Mouse (Mus musculus) embryonic facial prominence, embryonic 12.5 days (tissue): ENCODE measurements around the gene Gabbr2. TPM values are rescaled to one million over a fixed set of nuclear protein-coding genes. Genes with fewer than 3 reads are reported as not detected.
A peak's percentile ranks its signal among the peaks of the same experiment; 100 is the strongest.
"Not testable (repeated sequence)": the region's sequence is repeated elsewhere in the genome, so short reads cannot be mapped to it uniquely, and the experiment has no call there.

ENCODE experiments used
- ATAC-seq: fragments of 200-750 bp; cut with Nextera tagmentation; 2 replicates; pipeline ENCODE4 v1.8.0; 2017; ENCODE audit not compliant: insufficient number of reproducible peaks, insufficient read depth, low FRiP score, low TSS enrichment
- H3K27ac ChIP-seq: fragments of 300-500 bp; sonication (generic); 2 replicates; pipeline ENCODE4 v1.5.1; 2016; ENCODE audit warnings: mild to moderate bottlenecking
- H3K27me3 ChIP-seq: fragments of 300-500 bp; sonication (generic); 2 replicates; pipeline ENCODE4 v1.6.1; 2016; ENCODE audit warnings: mild to moderate bottlenecking, moderate library complexity
- H3K36me3 ChIP-seq: fragments of 300-500 bp; sonication (generic); 2 replicates; pipeline ENCODE4 v1.6.1; 2016; ENCODE audit warnings: mild to moderate bottlenecking
- H3K4me1 ChIP-seq: fragments of 300-500 bp; sonication (generic); 2 replicates; pipeline ENCODE4 v1.6.1; 2016
- H3K4me2 ChIP-seq: fragments of 300-500 bp; sonication (generic); replicated peaks from 2 replicates; pipeline ENCODE4 v1.6.1; 2016; ENCODE audit warnings: mild to moderate bottlenecking, moderate library complexity
- H3K4me3 ChIP-seq: fragments of 300-500 bp; sonication (generic); 2 replicates; pipeline ENCODE4 v1.5.1; 2016; ENCODE audit warnings: mild to moderate bottlenecking
- H3K9ac ChIP-seq: fragments of 300-500 bp; sonication (generic); 2 replicates; pipeline ENCODE4 v1.6.1; 2016; ENCODE audit warnings: mild to moderate bottlenecking, moderate library complexity
- H3K9me3 ChIP-seq: fragments of 300-500 bp; sonication (generic); 2 replicates; pipeline ENCODE4 v1.6.1; 2016; ENCODE audit warnings: mild to moderate bottlenecking, moderate library complexity
- WGBS: fragments of 180-500 bp; shearing (Covaris S2); methylation state at CpG from one replicate; pipeline ENCODE4 v1.1.7; 2016; 5-methylcytosine and 5-hydroxymethylcytosine counted together
- polyA plus RNA-seq: library from polyadenylated mRNA; unstranded; fragments of >200 nt; fragmentation: Nextera tagmentation; extraction: Ambion mirVana; gene quantifications from 2 replicates; pipeline ENCODE4 v1.2.1, GENCODE M21; 2016

The Gabbr2 gene
- polyA plus RNA-seq, 1 experiment from 2014 or later = 0.35 TPM

GRCm38 (mm10) chr4:46635702-46636430 is 355.8 kb downstream of the Gabbr2 start:
- H3K4me2 ChIP-seq = no peak overlapping the region
- 84% methylated on average over 16 of the region's 16 CpGs for WGBS

GRCm38 (mm10) chr4:46634881-46635280 is 356.8 kb downstream of the Gabbr2 start:
- no peak for ATAC-seq

More at GRCm38 (mm10) chr4:46635702-46636430, 355.8 kb downstream of the Gabbr2 start:
- Histone ChIP-seq H3K4me3 (no peak overlapping the region), H3K27ac (no peak overlapping the region), H3K9me3 (no peaks in the 10 kb centered on the region), H3K9ac (no peak overlapping the region), H3K4me1 (no peaks in the 10 kb centered on the region), H3K27me3 (no peaks in the 10 kb centered on the region), H3K36me3 (no peaks in the 10 kb centered on the region)
- no peak for ATAC-seq

GRCm38 (mm10) chr4:46633565-46633964 is 358.1 kb downstream of the Gabbr2 start:
- not testable (repeated sequence) for H3K4me1 ChIP-seq, H3K4me3 ChIP-seq, H3K9ac ChIP-seq, H3K36me3 ChIP-seq, H3K9me3 ChIP-seq, H3K4me2 ChIP-seq, ATAC-seq, H3K27me3 ChIP-seq, H3K27ac ChIP-seq
- WGBS = 66% methylated on average over 6 of the region's 6 CpGs

More at GRCm38 (mm10) chr4:46634881-46635280, 356.8 kb downstream of the Gabbr2 start:
- H3K4me3 ChIP-seq = no peak overlapping the region
- H3K4me1 ChIP-seq = no peaks in the 10 kb centered on the region
- no peak overlapping the region for H3K9ac ChIP-seq
- WGBS = 61% methylated on average over 6 of the region's 6 CpGs
- no peaks in the 10 kb centered on the region for H3K27me3 ChIP-seq
- H3K9me3 ChIP-seq = no peaks in the 10 kb centered on the region
- H3K4me2 ChIP-seq = no peak overlapping the region
- H3K27ac ChIP-seq = no peak overlapping the region
- H3K36me3 ChIP-seq = no peaks in the 10 kb centered on the region

GRCm38 (mm10) chr4:46632465-46632864 is 359.2 kb downstream of the Gabbr2 start:
- peaks cover 7% of the 10 kb centered on the region; the same call in 1 of the 2 replicates for H3K4me1 ChIP-seq
- H3K27me3 ChIP-seq = 0 out of 2 replicates have a peak, but pooled peaks cover 3% of the 10 kb centered on the region
- ATAC-seq = no peak
- H3K36me3 ChIP-seq = no peaks in the 10 kb centered on the region
- H3K27ac ChIP-seq = no peak overlapping the region
- WGBS = 57% methylated on average over 2 of the region's 2 CpGs
- H3K4me2 ChIP-seq = no peak overlapping the region
- H3K9me3 ChIP-seq = no peaks in the 10 kb centered on the region
- H3K9ac ChIP-seq = no peak overlapping the region
- H3K4me3 ChIP-seq = no peak overlapping the region

GRCm38 (mm10) chr4:46630390-46630789 is 361.3 kb downstream of the Gabbr2 start:
- Histone ChIP-seq H3K9ac (no peak overlapping the region), H3K4me3 (no peak overlapping the region), H3K36me3 (no peaks in the 10 kb centered on the region), H3K9me3 (no peaks in the 10 kb centered on the region), H3K4me2 (no peak overlapping the region), H3K4me1 (peaks cover 7% of the 10 kb centered on the region; the same call in 1 of the 2 replicates), H3K27ac (no peak overlapping the region), H3K27me3 (0 out of 2 replicates have a peak, but pooled peaks cover 3% of the 10 kb centered on the region)
- no peak for ATAC-seq
- WGBS = 53% methylated on average over 9 of the region's 9 CpGs

- 40% methylated on average over 9 of the region's 9 CpGs for WGBS
- ATAC-seq = no peak
- Histone ChIP-seq H3K4me3 (no peak overlapping the region), H3K9ac (no peak overlapping the region), H3K4me1 (peaks cover 7% of the 10 kb centered on the region; the same call in 1 of the 2 replicates), H3K9me3 (no peaks in the 10 kb centered on the region), H3K27ac (no peak overlapping the region), H3K4me2 (no peak overlapping the region), H3K27me3 (0 out of 2 replicates have a peak, but pooled peaks cover 3% of the 10 kb centered on the region), H3K36me3 (no peaks in the 10 kb centered on the region)
These were observed 362.8 kb downstream of the Gabbr2 start for GRCm38 (mm10) chr4:46628873-46629272.

- Histone ChIP-seq H3K4me3 (no peak overlapping the region), H3K27ac (no peak overlapping the region), H3K4me1 (peaks cover 7% of the 10 kb centered on the region; the same call in 1 of the 2 replicates), H3K4me2 (no peak overlapping the region), H3K27me3 (0 out of 2 replicates have a peak, but pooled peaks cover 3% of the 10 kb centered on the region), H3K9ac (no peak overlapping the region), H3K9me3 (no peaks in the 10 kb centered on the region), H3K36me3 (no peaks in the 10 kb centered on the region)
- WGBS = 89% methylated on average over 11 of the region's 11 CpGs
- ATAC-seq = no peak
These were observed 363.6 kb downstream of the Gabbr2 start for GRCm38 (mm10) chr4:46628081-46628480.

GRCm38 (mm10) chr4:46625101-46625500 is 366.6 kb downstream of the Gabbr2 start:
- ATAC-seq = no peak
- Histone ChIP-seq H3K9ac (no peak overlapping the region), H3K36me3 (no peaks in the 10 kb centered on the region), H3K4me3 (no peak overlapping the region), H3K27me3 (peaks cover 16% of the 10 kb centered on the region), H3K9me3 (no peaks in the 10 kb centered on the region), H3K4me1 (peaks cover 7% of the 10 kb centered on the region; the same call in 1 of the 2 replicates), H3K4me2 (no peak overlapping the region), H3K27ac (no peak overlapping the region)
- WGBS = 85% methylated on average over 10 of the region's 10 CpGs

GRCm38 (mm10) chr4:46623007-46623406 is 368.7 kb downstream of the Gabbr2 start:
- no peaks in the 10 kb centered on the region for H3K36me3 ChIP-seq
- no peaks in the 10 kb centered on the region for H3K9me3 ChIP-seq
- H3K27me3 ChIP-seq = peaks cover 17% of the 10 kb centered on the region
- 80% methylated on average over 5 of the region's 5 CpGs for WGBS
- H3K27ac ChIP-seq = no peak overlapping the region
- H3K9ac ChIP-seq = no peak overlapping the region
- ATAC-seq = no peak
- H3K4me3 ChIP-seq = no peak overlapping the region
- no peak overlapping the region for H3K4me2 ChIP-seq
- no peaks in the 10 kb centered on the region for H3K4me1 ChIP-seq

- Histone ChIP-seq H3K4me3 (no peak overlapping the region), H3K4me1 (no peaks in the 10 kb centered on the region), H3K9me3 (no peaks in the 10 kb centered on the region), H3K9ac (no peak overlapping the region), H3K27me3 (peaks cover 24% of the 10 kb centered on the region), H3K27ac (no peak overlapping the region), H3K4me2 (no peak overlapping the region), H3K36me3 (no peaks in the 10 kb centered on the region)
- no peak for ATAC-seq
- 75% methylated on average over 8 of the region's 8 CpGs for WGBS
These were observed 370.7 kb downstream of the Gabbr2 start for GRCm38 (mm10) chr4:46620946-46621345.

- Histone ChIP-seq H3K36me3 (no peaks in the 10 kb centered on the region), H3K4me3 (no peak overlapping the region), H3K4me2 (0 out of 2 replicates have a peak overlapping the region, but pooled peaks have one; percentile 2), H3K9me3 (no peaks in the 10 kb centered on the region), H3K27me3 (peaks cover 24% of the 10 kb centered on the region), H3K4me1 (no peaks in the 10 kb centered on the region), H3K27ac (no peak overlapping the region), H3K9ac (no peak overlapping the region)
- no peak for ATAC-seq
- WGBS = 9% methylated on average over 23 of the region's 23 CpGs
These were observed 371.3 kb downstream of the Gabbr2 start for GRCm38 (mm10) chr4:46620330-46620729.

GRCm38 (mm10) chr4:46618196-46618817 is 373.4 kb downstream of the Gabbr2 start:
- ATAC-seq = no peak

More at GRCm38 (mm10) chr4:46618196-46618817, 373.4 kb downstream of the Gabbr2 start:
- WGBS = 66% methylated on average over 11 of the region's 11 CpGs
- Histone ChIP-seq H3K36me3 (no peaks in the 10 kb centered on the region), H3K4me3 (no peak overlapping the region), H3K4me1 (no peaks in the 10 kb centered on the region), H3K27me3 (peaks cover 34% of the 10 kb centered on the region), H3K4me2 (no peak overlapping the region), H3K9ac (no peak overlapping the region), H3K27ac (no peak overlapping the region), H3K9me3 (no peaks in the 10 kb centered on the region)
